Mouse (Mus musculus): ENCODE data around the gene Bbs4.

Gene Bbs4

GRCm38 (mm10) chr9:59291688-59292492 is 61.4 kb downstream of the Bbs4 start:
- no peak for DNase-seq

GRCm38 (mm10) chr9:59290957-59291687 is 62.2 kb downstream of the Bbs4 start, which contains the start of gene Adpgk:
Gene Adpgk (plus strand): TSS chr9:59291558.
- DNase-seq: peak; percentile 99

- DNase-seq: no peak
Observed at GRCm38 (mm10) chr9:59289529-59290115, 63.7 kb downstream of the Bbs4 start.

GRCm38 (mm10) chr9:59288685-59289410 is 64.5 kb downstream of the Bbs4 start:
- DNase-seq: no peak

- no peak for DNase-seq
Observed at GRCm38 (mm10) chr9:59288058-59288457, 65.2 kb downstream of the Bbs4 start.

- no peak for DNase-seq
Observed at GRCm38 (mm10) chr9:59285614-59286013, 67.7 kb downstream of the Bbs4 start.

- no peak for DNase-seq
Observed at GRCm38 (mm10) chr9:59282683-59282986, 70.7 kb downstream of the Bbs4 start.

GRCm38 (mm10) chr9:59281871-59282682 is 71.2 kb downstream of the Bbs4 start:
- peak; percentile 89 for DNase-seq

GRCm38 (mm10) chr9:59280888-59281287 is 72.4 kb downstream of the Bbs4 start:
- DNase-seq: no peak

GRCm38 (mm10) chr9:59278694-59279093 is 74.6 kb downstream of the Bbs4 start:
- no peak for DNase-seq

GRCm38 (mm10) chr9:59278199-59278598 is 75.1 kb downstream of the Bbs4 start:
- DNase-seq: no peak

- DNase-seq: no peak
Observed at GRCm38 (mm10) chr9:59274846-59275455, 78.4 kb downstream of the Bbs4 start.

GRCm38 (mm10) chr9:59273199-59273598 is 80.1 kb downstream of the Bbs4 start:
- no peak for DNase-seq
